Mouse (Mus musculus) left cerebral cortex, adult 2 months (tissue): ENCODE data around the gene Emsy. TPM values are rescaled to one million over a fixed set of nuclear protein-coding genes. Genes with fewer than 3 reads are reported as not detected.
A peak's percentile ranks its signal among the peaks of the same experiment; 100 is the strongest.

ENCODE experiments used
- DNase-seq, 2 experiments: peaks; one replicate each; pipeline ENCODE4 v3.0.0; 2021 to 2022; ENCODE audit warnings: low spot score in 2 of 2, mixed read lengths in 1 of 2; ENCODE audit errors: extremely low spot score in 1 of 2
- H3K27ac ChIP-seq: fragments of 200-600 bp; 2 replicates; pipeline ENCODE4 v1.8.1; 2022
- H3K4me3 ChIP-seq: fragments of 200-600 bp; 2 replicates; pipeline ENCODE4 v1.8.1; 2022
- CTCF ChIP-seq: fragments of 200-600 bp; IDR thresholded peaks from 2 replicates; pipeline ENCODE4 v1.8.1; 2022; ENCODE audit warnings: antibody characterized with exemption, mild to moderate bottlenecking, moderate library complexity
- intact Hi-C: fragments of 180-260 bp; cut with DNase I; formaldehyde crosslinking; loops from one replicate; pipeline ENCODE4 v1.15.1; 2025
- total RNA-seq, 2 experiments: library from RNA; stranded (reverse); gene quantifications; 2 replicates each; pipeline ENCODE4 v1.2.3; 2021

Emsy gene
- total RNA-seq, 2 experiments from 2014 or later: 67.4 to 76.7 TPM

DNA sequence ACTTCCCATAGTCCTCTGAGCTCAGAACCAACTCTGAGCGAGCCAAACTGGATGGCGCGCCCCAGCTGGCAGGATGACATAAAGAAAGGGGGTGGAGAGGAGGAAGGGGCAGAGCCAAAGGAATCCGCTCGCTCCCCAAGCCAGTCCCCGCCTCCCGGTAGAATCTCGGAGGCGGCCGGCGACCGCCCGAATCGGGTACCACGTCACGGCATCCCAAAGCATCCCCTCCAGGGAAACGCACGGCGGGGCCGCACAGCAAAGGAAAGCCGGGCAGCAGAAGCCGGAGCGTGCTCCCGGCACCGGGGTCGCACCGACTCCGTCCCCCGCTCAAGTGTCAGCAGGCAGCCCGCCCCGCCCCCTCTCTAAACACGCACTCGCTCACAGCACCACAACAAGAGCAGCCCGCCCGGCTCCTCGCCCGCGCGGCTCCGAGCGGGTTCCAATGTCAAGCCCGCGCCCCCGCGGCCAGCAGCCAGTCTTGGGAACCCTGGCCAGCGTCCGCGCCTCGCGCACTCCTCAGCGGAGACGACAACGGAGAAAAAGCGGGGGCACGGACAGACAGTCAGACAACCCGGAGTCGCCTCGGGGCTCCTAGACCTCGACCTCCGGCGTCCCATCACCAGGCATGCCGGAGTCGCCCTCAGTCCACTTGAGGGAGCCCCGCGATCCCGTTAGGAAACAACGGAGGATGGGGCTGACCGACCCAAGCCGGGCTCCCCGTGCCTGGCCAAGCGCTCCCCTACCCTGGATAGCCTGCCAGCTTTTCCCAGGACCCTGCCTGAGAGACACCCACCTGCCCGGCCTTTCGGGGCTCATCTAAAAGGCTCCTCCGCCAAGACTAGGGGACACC lies 677 bp downstream of the Emsy start:
- peak; percentile 3 for TF ChIP-seq CTCF
- intact Hi-C loops: loop anchor here (1.0 to 2.0 kb wide), 2 partner anchors 47 to 173 kb away; partner anchors contain the start of gene Thap12
- DNase-seq: peak; percentile 79 to 81

DNA sequence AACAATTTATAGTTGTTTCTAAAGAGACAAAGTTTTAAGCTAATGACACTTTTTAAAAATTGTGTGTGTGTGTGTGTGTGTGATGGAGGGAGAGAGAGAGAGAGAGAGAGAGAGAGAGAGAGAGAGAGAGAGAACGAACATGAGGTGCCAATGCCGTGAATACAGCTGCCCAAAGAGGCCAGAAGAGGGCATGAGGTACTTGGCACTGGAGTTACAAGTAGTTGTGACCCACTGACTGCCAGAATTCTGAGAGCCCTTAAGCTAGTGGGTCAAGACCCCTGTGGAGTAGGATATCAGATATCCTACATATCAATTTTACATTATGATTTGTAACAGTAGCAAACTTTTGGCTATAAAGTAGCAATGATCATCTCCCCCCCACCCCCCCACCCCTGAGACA lies 4.9 kb downstream of the Emsy start:
- Histone ChIP-seq H3K27ac (no peak overlapping the region), H3K4me3 (no peak overlapping the region)
- no peak for DNase-seq
- TF ChIP-seq CTCF: no peak
- intact Hi-C loops: loop anchor here (5.0 kb wide), 1 partner anchor 34 kb away; no protein-coding TSS in a partner anchor

More for the DNA sequence above, 677 bp downstream of the Emsy start:
- H3K4me3 ChIP-seq: peak overlapping the region; percentile 92
- peak overlapping the region; percentile 92 for H3K27ac ChIP-seq

DNA sequence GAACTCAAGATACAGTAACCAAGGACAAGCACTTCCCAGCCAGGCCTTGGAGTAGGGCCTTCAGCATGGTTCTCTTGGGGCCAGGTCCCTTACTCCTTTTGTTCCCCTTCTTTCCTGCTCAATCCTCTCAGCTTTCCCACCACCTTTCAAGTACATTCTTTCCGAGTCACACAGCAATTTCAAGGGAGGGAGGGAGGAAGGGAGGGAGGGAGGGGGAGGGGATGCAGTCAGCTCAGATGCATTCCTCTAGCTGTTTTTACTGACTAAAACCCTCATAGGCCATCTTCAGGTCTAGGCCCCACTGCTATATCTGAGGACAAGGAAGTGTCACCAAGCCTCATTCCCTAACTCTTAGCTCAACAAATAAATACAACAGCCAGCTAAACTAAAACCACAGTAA lies 12.3 kb downstream of the Emsy start:
- intact Hi-C loops: no loop called here
- Histone ChIP-seq H3K4me3 (no peak overlapping the region), H3K27ac (no peak overlapping the region)
- no peak for DNase-seq
- no peak for TF ChIP-seq CTCF

DNA sequence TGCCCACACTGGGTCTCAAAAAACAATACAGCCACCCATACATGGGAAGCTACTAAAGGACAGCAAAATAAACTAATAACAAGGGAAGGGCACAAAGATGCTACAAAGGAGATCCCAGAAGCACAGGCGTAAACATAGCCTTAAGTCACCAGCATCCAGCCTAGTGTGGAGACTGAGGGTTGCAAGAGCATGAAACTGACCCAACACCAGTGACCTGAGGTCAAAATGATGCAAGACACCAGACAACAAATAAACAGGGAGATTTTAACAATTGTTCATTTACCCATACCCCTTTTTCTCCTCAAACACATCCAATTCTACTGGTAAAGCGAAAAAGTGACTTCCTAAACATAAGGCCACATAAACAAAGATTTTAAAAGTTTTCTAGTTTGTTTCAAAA lies 20.0 kb downstream of the Emsy start:
- no peak for DNase-seq
- H3K4me3 ChIP-seq: no peak overlapping the region
- no peak for TF ChIP-seq CTCF
- H3K27ac ChIP-seq: no peak overlapping the region
- intact Hi-C loops: no loop called here

DNA sequence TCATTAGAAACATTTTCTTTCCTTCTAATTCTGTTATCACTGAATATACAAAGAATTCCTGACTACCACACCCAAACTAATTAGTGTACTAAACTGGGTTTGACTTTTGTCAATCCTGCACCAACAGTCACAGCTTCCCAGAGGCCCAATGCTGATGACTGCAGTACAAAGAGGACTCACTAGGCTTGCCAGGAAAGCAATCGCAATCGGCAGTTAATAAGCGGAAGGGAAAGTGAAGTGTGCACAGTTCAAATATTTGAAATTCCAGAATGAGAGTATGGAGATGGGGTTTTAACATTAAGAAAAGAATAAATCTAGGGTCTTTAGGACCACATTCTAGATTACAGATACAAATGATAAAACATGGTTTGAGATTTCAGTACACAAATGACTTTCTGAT lies 23.6 kb downstream of the Emsy start:
- H3K27ac ChIP-seq: no peak overlapping the region
- TF ChIP-seq CTCF: no peak; the same call in 1 of the 2 replicates
- H3K4me3 ChIP-seq: no peak overlapping the region
- no peak for DNase-seq
- intact Hi-C loops: no loop called here

DNA sequence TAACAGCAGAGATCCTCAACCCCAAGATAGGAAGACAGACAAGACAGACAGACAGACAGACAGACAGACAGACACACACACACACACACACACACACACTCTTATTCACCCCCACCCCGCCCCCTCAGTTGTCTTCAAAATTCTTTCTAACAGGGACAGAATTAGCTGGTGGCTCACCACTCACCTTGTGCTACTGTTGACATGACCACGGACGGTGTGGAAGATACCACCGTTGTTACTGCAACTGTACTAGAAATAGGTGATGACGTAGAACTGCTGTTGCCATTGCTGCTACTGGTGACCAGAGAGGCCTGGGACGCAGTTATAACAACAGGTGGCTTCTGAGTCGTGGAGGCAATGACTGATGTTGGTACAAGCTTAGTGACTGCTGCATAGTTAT lies 26.6 kb downstream of the Emsy start:
- DNase-seq: no peak
- no peak for TF ChIP-seq CTCF
- Histone ChIP-seq H3K4me3 (no peak overlapping the region), H3K27ac (no peak overlapping the region)
- intact Hi-C loops: no loop called here

DNA sequence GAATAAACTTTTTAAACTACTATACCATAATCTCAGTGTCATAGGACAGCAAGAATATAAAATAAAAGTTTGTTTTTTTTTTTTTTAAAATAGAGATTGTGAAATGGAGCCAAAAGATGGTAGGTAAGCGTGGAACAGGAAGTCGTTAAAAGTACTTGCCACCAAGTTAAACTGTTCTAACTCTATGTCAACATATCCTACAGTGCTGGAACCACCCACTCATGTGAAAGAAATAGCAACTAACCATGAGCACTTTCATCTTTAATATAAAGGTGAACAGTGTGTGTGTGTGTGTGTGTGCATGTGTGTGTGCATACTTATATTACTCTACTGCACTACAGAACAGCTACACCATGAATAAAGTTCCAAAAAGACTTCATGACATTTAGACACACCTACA lies 38.8 kb downstream of the Emsy start:
- H3K4me3 ChIP-seq: no peak overlapping the region
- intact Hi-C loops: loop anchor here (5.0 kb wide), 1 partner anchor 35 kb away; no protein-coding TSS in a partner anchor
- TF ChIP-seq CTCF: no peak
- DNase-seq: no peak
- no peak overlapping the region for H3K27ac ChIP-seq

DNA sequence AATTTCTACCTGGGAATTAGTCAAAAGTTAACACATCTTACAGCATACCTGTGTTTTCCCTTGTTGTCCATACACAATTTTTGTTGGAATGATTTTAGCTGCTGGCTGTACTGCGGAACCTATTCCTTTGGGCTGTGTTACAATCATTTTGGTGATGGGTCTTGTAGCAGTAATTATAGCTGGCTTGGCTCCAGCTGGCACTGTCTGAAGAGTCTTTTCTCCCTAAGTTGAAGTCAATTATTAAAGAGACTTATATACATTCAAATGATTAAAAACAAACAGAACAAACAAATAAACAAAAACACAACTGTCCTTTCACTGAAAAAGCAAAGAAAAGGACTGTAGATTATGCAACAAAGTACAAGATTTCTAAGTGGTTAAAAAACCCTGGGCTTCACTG lies 43.6 kb downstream of the Emsy start:
- Histone ChIP-seq H3K27ac (no peak overlapping the region), H3K4me3 (no peak overlapping the region)
- intact Hi-C loops: no loop called here
- no peak for TF ChIP-seq CTCF
- no peak for DNase-seq

DNA sequence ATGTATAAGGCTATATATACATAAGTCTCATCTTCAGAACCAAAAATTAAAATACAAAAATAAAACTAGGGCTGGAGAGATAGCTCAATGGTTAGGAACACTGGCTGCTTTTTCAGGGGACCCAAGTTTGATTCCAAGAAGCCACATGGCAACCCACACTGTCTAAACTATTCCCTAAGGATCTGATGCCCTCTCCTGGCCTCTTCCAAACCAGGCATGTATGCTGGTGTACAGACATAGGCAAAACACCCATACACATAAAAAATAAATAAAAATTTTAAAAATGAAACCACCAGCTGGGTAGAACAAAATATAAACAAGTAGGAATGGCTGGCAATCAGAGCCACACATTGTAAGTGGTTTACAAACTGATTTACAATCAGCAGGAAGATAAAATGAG lies 48.1 kb downstream of the Emsy start:
- no peak overlapping the region for H3K4me3 ChIP-seq
- peak; percentile 17 for TF ChIP-seq CTCF
- no peak for DNase-seq
- intact Hi-C loops: no loop called here
- no peak overlapping the region for H3K27ac ChIP-seq

DNA sequence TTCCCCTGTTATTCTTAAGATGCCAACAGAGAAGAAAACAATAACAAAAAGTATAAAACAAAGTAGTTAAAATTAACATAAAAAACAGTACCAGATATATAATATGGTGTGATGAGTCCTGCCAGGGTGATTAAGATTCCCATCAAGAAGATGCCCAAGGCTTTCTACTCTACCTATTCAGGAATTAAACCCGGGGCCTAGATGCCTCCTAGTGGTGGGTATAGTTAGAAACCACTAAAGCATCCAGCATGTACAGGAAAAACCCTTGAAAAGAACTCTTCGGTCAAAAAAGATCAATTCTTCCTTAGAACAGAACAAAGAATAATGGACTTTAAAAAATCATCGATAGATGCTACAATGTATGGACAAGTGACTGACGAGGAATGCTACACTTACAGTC lies 49.4 kb downstream of the Emsy start:
- no peak overlapping the region for H3K27ac ChIP-seq
- peak; percentile 69 for TF ChIP-seq CTCF
- DNase-seq: no peak
- intact Hi-C loops: loop anchor here (1.0 kb wide), 1 partner anchor 126 kb away; no protein-coding TSS in a partner anchor
- H3K4me3 ChIP-seq: no peak overlapping the region

DNA sequence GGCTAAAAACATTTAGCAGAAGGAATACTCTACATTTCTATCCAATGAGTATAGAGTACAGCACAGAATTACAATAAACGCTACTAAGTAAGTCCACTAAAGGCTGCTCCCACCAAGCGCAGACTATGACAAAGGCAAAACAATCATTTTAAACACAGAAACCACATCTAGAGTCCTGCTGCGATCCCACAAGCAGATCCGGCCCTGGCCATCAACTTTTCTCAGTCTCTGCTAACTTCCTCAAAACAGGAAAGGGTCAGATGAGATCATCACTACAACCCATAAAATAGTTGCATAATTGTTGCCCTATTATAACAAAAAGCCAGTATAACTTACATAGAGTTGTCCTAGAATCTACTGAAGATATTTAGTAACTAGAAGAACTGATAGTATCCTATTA lies 54.9 kb downstream of the Emsy start:
- no peak for TF ChIP-seq CTCF
- no peak for DNase-seq
- Histone ChIP-seq H3K4me3 (no peak overlapping the region), H3K27ac (no peak overlapping the region)
- intact Hi-C loops: no loop called here

DNA sequence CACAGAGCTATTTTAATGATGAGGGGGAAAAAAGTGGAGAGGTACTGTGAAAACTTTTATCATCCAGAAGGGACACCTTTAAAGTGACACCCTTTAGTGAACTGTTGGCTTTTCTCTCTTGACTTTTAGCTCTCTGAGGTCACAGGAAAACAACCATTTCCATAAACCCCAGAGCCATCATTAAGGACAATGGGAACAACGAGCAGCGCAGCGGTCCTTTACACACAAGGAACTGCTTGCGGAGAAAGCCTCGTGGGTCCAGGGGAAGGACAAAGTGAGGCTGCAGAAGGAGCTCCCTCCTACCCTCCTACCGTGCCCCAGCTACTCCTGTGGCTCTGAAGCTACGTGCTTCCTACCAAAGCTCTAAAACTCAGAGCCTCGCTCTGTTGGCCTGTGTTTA lies 59.2 kb downstream of the Emsy start:
- Histone ChIP-seq H3K27ac (no peak overlapping the region), H3K4me3 (no peak overlapping the region)
- TF ChIP-seq CTCF: no peak
- DNase-seq: no peak
- intact Hi-C loops: no loop called here

DNA sequence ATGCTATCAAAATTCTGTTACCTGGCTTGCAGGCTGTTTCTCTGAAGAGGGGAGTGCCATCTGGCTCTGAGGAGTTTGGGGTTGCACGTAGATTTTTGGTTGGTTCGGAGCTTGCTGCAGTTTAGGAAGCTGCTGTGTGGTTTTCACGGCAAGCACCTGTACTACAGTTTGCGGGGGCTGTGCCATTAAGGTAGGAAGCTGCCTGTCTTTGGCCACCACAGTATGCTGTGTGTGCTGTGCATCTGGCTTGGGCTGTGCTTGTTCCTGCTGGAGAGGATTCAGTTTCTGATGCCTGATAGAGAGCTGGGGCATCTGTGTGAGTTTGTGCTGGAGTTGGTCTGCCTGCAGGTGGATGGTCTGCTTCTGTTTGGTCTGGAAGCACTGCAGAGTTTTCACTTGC lies 61.9 kb downstream of the Emsy start:
- no peak for DNase-seq
- Histone ChIP-seq H3K27ac (no peak overlapping the region), H3K4me3 (no peak overlapping the region)
- intact Hi-C loops: no loop called here
- no peak for TF ChIP-seq CTCF
